Mouse (Mus musculus) liver, postnatal 0 days (tissue): Measurements from ENCODE around the gene Map3k1. TPM values are rescaled to one million over a fixed set of nuclear protein-coding genes. Genes with fewer than 3 reads are reported as not detected.

ENCODE experiments used
- ATAC-seq: fragments of 200-750 bp; cut with Nextera tagmentation; 2 replicates; pipeline ENCODE4 v1.8.0; 2017; ENCODE audit warnings: mild to moderate bottlenecking, moderate library complexity
- DNase-seq: peaks from one replicate; pipeline ENCODE4 v3.0.0-alpha.2; 2016
- H3K27ac ChIP-seq: fragments of 300-500 bp; sonication (generic); 2 replicates; pipeline ENCODE4 v1.5.1; 2014; ENCODE audit warnings: antibody characterized with exemption, moderate library complexity, mild to moderate bottlenecking, low read depth
- H3K27me3 ChIP-seq: fragments of 300-500 bp; sonication (generic); 2 replicates; pipeline ENCODE4 v1.6.1; 2014; ENCODE audit warnings: low read length, control low read depth, mixed read lengths; ENCODE audit not compliant: insufficient read depth
- H3K36me3 ChIP-seq: fragments of 300-500 bp; sonication (generic); replicated peaks from 2 replicates; pipeline ENCODE4 v1.6.1; 2014; ENCODE audit warnings: mild to moderate bottlenecking, control low read depth, low read length, moderate library complexity, mixed read lengths; ENCODE audit not compliant: insufficient read depth
- H3K4me1 ChIP-seq: fragments of 300-500 bp; sonication (generic); 2 replicates; pipeline ENCODE4 v1.6.1; 2014; ENCODE audit warnings: antibody characterized with exemption, mild to moderate bottlenecking, control low read depth; ENCODE audit not compliant: insufficient read depth
- H3K4me2 ChIP-seq: fragments of 300-500 bp; sonication (generic); 2 replicates; pipeline ENCODE4 v1.6.1; 2014; ENCODE audit warnings: low read depth, mild to moderate bottlenecking, low read length, moderate library complexity, mixed read lengths
- H3K4me3 ChIP-seq: fragments of 300-500 bp; sonication (generic); 2 replicates; pipeline ENCODE4 v1.5.1; 2014; ENCODE audit warnings: low read depth, low read length
- H3K9ac ChIP-seq: fragments of 300-500 bp; sonication (generic); replicated peaks from 2 replicates; pipeline ENCODE4 v1.6.1; 2014; ENCODE audit warnings: mild to moderate bottlenecking, moderate library complexity
- H3K9me3 ChIP-seq: fragments of 300-500 bp; sonication (generic); 2 replicates; pipeline ENCODE4 v1.6.1; 2016; ENCODE audit warnings: mild to moderate bottlenecking, control low read depth, low read length, mixed read lengths
- CTCF ChIP-seq: sonication (generic); IDR thresholded peaks from 2 replicates; pipeline ENCODE4 v1.5.1; 2016; ENCODE audit warnings: antibody characterized with exemption, low read depth
- EP300 ChIP-seq: IDR thresholded peaks from 2 replicates; pipeline ENCODE4 v1.6.1; 2016; ENCODE audit warnings: antibody characterized with exemption, low read depth, mild to moderate bottlenecking
- WGBS: fragments of 180-500 bp; shearing (Covaris S2); extraction: QIAGEN DNeasy Blood & Tissue Kit; methylation state at CpG from one replicate; pipeline ENCODE4 v1.1.7; 2014; ENCODE audit not compliant: insufficient replicate concordance; 5-methylcytosine and 5-hydroxymethylcytosine counted together
- polyA plus RNA-seq: library from polyadenylated mRNA; unstranded; fragments of >200 nt; fragmentation: Nextera tagmentation; extraction: Ambion mirVana; gene quantifications from 2 replicates; pipeline ENCODE4 v1.2.1, GENCODE M21; 2015

Gene Map3k1
- polyA plus RNA-seq, 1 experiment from 2014 or later = 11.5 TPM

DNA sequence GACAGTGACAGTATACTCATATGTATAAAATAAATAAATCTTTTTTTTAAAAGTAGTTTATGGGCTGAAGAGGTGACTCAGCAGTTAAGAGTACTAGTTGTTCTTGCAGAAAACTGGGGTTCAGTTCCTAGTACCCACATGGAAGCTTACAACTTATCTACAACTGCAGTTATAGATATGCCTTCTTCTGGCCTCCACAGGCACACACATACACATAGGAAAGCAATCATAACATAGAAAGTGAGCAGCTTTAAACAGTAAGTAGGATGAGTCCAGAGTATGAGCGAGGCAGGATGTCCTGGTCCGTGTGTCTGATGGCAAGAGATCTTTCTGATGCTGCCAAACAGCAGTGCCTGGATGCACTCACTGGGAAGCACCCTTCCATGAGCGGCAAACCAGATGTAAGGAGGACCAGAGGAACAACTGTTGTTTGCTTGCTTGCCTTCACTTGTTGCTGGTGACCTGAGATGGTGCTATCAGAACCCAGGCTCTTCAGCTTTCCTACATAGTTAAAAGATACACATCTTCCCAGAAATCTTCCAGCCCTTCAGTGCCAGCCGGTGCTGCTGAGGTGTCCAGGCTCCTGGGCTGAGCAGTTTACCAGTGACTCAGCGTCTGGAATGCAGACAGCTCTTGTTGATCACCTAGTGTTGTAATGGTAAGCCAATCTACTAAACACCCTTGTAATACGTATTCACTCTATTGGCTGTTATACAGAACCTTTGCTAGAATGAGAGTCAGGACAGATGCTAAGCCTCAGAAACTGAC lies 64.4 kb downstream of the Map3k1 start:
- Histone ChIP-seq H3K9ac (no peak overlapping the region), H3K9me3 (no peaks in the 10 kb centered on the region), H3K27me3 (no peaks in the 10 kb centered on the region), H3K4me1 (peaks cover 7% of the 10 kb centered on the region), H3K27ac (peak overlapping the region; percentile 58), H3K4me2 (no peak overlapping the region), H3K36me3 (peaks cover 25% of the 10 kb centered on the region), H3K4me3 (no peak overlapping the region)
- peak; percentile 87 for TF ChIP-seq EP300
- TF ChIP-seq CTCF = no peak
- ATAC-seq (peak; percentile 78), DNase-seq (no peak)
- 67% methylated on average over 6 of the region's 6 CpGs for WGBS

DNA sequence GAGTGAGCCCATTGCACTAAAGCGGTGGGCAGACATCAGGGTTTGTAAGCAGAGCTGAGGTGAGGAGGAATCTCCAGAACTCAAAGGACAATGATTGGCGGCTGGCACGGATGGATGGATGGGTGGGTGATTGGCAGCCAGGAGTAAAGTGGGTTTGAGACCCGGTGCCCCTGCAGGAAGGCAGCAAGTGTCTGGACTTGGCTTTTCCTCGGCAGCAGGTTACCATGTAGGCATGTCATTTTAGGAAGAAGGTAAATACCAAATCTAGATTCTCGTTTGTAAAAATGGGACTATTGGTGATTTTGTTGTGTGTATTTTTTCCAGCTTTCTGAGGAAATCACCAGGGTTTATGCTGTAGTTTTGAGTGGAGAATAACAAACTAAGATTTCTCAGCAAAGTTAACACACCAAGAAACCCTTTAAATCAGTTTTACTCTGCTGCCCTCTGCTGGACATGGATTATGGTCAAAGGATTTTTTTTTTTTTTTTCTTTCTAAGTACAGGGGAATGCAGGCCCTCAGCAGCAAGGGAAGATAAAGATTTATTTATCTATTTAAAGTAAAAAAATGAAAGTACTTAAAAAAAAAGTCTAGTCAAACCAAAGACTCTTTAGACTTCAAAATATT lies 66.7 kb downstream of the Map3k1 start:
- Histone ChIP-seq H3K4me2 (no peak overlapping the region), H3K9ac (no peak overlapping the region), H3K36me3 (peaks cover 5% of the 10 kb centered on the region), H3K9me3 (0 out of 2 replicates have a peak, but pooled peaks cover 3% of the 10 kb centered on the region), H3K27ac (no peak overlapping the region), H3K27me3 (no peaks in the 10 kb centered on the region), H3K4me3 (no peak overlapping the region), H3K4me1 (peaks cover 7% of the 10 kb centered on the region)
- DNase-seq (peak; percentile 63), ATAC-seq (no peak)
- no peak for TF ChIP-seq EP300
- peak; percentile 80 for TF ChIP-seq CTCF
- 49% methylated on average over 6 of the region's 6 CpGs for WGBS

DNA sequence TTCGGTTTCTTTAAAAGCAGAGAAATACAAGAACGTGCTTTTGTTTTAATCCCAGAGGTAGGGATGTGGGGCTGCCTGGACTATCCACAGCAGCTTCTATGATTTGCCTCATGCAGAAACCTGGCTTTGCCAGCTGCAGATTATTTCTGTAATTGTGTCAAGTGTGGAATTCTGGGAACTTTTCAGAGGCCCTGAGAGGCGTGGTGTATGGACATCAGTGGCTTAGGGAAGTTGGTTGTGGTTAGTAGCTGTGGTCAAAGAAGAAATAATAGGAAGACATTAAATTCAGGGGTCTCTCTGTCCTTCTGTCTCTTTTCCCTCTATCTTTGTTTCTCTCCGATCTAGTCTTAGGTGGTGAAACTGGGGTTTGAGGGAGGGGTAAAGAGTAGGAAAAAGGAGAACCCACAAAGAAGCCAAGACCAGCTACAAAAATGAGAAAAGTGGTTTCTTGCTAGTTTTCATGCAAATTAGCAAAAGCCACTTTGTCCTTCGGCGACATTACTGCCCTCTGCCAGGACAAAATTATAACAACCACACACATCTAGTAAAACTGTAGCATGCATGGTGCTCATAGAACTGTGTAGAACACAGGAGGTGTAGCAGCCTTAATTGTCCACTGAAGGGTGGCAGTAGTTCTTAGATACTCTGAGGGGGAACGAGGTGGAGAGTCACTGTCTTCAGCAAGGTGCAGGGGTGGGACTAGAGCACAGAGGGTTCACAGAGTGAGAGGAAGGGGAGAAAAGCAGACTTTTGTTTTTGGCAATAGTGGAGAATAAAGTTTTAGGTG lies 67.4 kb downstream of the Map3k1 start:
- DNase-seq (no peak), ATAC-seq (no peak)
- Histone ChIP-seq H3K9me3 (0 out of 2 replicates have a peak, but pooled peaks cover 3% of the 10 kb centered on the region), H3K4me2 (no peak overlapping the region), H3K4me1 (peaks cover 7% of the 10 kb centered on the region), H3K9ac (no peak overlapping the region), H3K36me3 (peaks cover under 1% of the 10 kb centered on the region), H3K4me3 (no peak overlapping the region), H3K27me3 (no peaks in the 10 kb centered on the region), H3K27ac (no peak overlapping the region)
- TF ChIP-seq CTCF = peak; percentile 26; the same call in 1 of the 2 replicates
- no peak for TF ChIP-seq EP300
- WGBS = 47% methylated on average over 7 of the region's 7 CpGs

DNA sequence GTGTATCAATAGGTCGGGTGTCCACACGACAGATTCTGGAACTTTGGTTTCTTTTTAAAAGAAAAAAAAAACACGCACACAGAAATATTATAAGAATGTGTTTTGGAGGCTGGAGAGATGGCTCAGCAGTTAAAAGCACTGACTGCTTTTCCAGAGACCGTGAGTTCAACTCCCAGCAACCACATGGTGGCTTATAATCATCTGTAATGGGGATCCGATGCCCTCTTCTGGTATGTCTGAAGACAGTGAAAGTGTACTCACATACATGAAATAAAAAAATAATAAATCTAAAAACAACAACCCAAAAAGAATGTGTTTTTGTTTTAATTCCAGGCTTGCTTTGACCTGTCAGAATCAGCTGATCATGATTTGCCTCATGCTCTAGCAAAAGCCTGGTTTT lies 81.9 kb downstream of the Map3k1 start:
- no peaks in the 10 kb centered on the region for H3K36me3 ChIP-seq
- H3K4me1 ChIP-seq = peaks cover 8% of the 10 kb centered on the region
- H3K4me3 ChIP-seq = no peak overlapping the region
- no peak overlapping the region for H3K27ac ChIP-seq
- WGBS = 92% methylated on average over 5 of the region's 5 CpGs
- ATAC-seq = no peak
- no peak overlapping the region for H3K4me2 ChIP-seq
- H3K9me3 ChIP-seq = peaks cover 4% of the 10 kb centered on the region
- no peak overlapping the region for H3K9ac ChIP-seq
- no peaks in the 10 kb centered on the region for H3K27me3 ChIP-seq
- TF ChIP-seq EP300 (no peak), CTCF (peak; percentile 16; the same call in 1 of the 2 replicates)
- no peak for DNase-seq

DNA sequence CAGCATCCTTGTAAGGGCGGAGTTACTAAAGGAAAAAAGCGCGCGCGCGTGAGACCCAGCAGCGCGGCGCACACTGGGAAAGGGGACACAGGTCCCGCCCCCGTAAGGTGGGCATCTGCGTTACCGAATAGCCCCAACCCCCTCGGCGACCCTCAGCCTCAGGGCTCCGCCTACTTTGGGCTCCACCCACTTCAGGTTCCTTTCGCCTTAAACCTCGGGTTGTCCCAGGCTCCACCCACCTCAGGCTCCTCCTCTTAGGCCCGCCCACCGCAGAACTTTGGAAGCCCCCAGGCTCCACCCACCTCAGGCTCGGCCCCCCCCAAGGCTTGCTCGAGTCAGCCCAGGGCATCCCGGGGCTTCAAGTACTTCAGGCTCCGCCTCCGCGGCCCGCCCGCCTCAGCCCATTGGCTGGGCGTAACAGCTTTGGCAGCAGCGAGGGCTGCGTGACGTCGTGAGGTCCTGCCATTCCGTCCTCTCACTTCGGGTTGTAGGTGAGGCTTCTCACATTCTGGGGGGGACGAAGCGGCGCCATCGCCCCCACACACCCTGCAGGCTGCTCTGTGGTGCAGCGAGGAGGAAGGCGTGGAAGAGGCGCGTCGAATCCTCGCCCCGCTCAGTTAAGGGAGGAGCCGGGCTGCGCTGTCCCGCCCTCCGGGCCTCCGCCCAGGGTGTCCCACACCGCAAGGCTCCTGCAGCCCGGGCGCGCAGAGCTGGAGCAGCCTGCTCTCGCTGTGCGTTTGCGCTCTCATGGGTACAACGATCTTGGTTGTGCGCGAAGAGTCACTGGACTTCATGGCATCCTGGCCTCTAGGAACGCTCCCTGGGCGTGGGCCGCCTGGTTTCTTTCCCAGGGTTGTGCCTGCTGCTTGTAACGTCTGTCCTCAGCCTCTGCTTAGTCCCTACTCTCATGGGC lies 83.4 kb downstream of the Map3k1 start:
- Histone ChIP-seq H3K4me2 (peak overlapping the region; percentile 97), H3K9me3 (peaks cover 4% of the 10 kb centered on the region), H3K36me3 (no peaks in the 10 kb centered on the region), H3K27ac (peak overlapping the region; percentile 64), H3K4me3 (peak overlapping the region; percentile 70), H3K9ac (peak overlapping the region; percentile 61), H3K27me3 (no peaks in the 10 kb centered on the region), H3K4me1 (peaks cover 8% of the 10 kb centered on the region)
- ATAC-seq = peak; percentile 98
- TF ChIP-seq CTCF (0 out of 2 replicates have a peak, but pooled peaks have one; percentile 15), EP300 (no peak)
- whole genome bisulfite sequencing = 2% methylated on average over 64 of the region's 65 CpGs
- peak; percentile 99 for DNase-seq
